Mouse (Mus musculus) heart, embryonic 15.5 days (tissue): Measurements from ENCODE around the gene Efnb3. TPM values are rescaled to one million over a fixed set of nuclear protein-coding genes. Genes with fewer than 3 reads are reported as not detected.
A peak's percentile ranks its signal among the peaks of the same experiment; 100 is the strongest.

ENCODE experiments used
- ATAC-seq: fragments of 200-750 bp; cut with Nextera tagmentation; replicated peaks from 2 replicates; pipeline ENCODE4 v1.8.0; 2017; ENCODE audit warnings: low read depth, moderate TSS enrichment; ENCODE audit not compliant: insufficient number of reproducible peaks, insufficient read depth, low FRiP score
- H3K27ac ChIP-seq: fragments of 300-500 bp; sonication (generic); 2 replicates; pipeline ENCODE4 v1.5.1; 2015; ENCODE audit warnings: mild to moderate bottlenecking, inconsistent platforms
- H3K27me3 ChIP-seq: fragments of 300-500 bp; sonication (generic); 2 replicates; pipeline ENCODE4 v1.6.1; 2015; ENCODE audit warnings: inconsistent platforms
- H3K36me3 ChIP-seq: fragments of 300-500 bp; sonication (generic); 2 replicates; pipeline ENCODE4 v1.6.1; 2015; ENCODE audit warnings: mild to moderate bottlenecking, inconsistent platforms
- H3K4me1 ChIP-seq: fragments of 300-500 bp; sonication (generic); replicated peaks from 2 replicates; pipeline ENCODE4 v1.6.1; 2015; ENCODE audit warnings: inconsistent platforms
- H3K4me2 ChIP-seq: fragments of 300-500 bp; sonication (generic); 2 replicates; pipeline ENCODE4 v1.6.1; 2015; ENCODE audit warnings: inconsistent platforms, mild to moderate bottlenecking, moderate library complexity
- H3K4me3 ChIP-seq: fragments of 300-500 bp; sonication (generic); 2 replicates; pipeline ENCODE4 v1.5.1; 2015; ENCODE audit warnings: mild to moderate bottlenecking, inconsistent platforms
- H3K9ac ChIP-seq: fragments of 300-500 bp; sonication (generic); 2 replicates; pipeline ENCODE4 v1.6.1; 2015; ENCODE audit warnings: mild to moderate bottlenecking, inconsistent platforms
- H3K9me3 ChIP-seq: fragments of 300-500 bp; sonication (generic); replicated peaks from 2 replicates; pipeline ENCODE4 v1.6.1; 2016; ENCODE audit warnings: inconsistent platforms
- WGBS: fragments of 180-500 bp; shearing (Covaris S2); methylation state at CpG from one replicate; pipeline ENCODE4 v1.1.7; 2015; ENCODE audit warnings: mixed read lengths; 5-methylcytosine and 5-hydroxymethylcytosine counted together
- polyA plus RNA-seq: library from polyadenylated mRNA; unstranded; fragments of >200 nt; fragmentation: Nextera tagmentation; extraction: Ambion mirVana; gene quantifications from 2 replicates; pipeline ENCODE4 v1.2.1, GENCODE M21; 2015

Gene Efnb3
- polyA plus RNA-seq, 1 experiment from 2014 or later = 53.8 TPM

DNA sequence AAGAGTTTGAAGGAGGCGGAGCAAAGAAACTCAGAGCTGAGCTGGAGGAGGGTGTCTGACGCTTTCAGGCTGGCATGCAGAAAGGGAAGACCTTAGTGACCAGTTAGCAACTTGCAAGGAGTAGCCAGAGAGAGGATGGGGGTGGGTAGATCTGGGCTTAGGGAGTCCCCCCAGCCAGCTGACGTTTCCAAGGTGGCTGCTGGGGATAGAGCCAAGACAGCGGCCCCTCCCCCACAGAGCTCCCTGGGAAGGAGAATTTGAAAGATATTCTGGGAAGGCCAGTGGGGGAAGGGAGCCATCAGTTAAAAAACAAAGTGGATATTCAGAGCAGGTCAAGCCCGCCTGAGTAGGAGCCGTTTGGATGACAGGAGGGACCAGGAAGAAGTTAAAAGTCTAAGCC, 40.1 kb upstream of the Efnb3 start:
- Histone ChIP-seq H3K4me2 (peak overlapping the region; percentile 37), H3K9me3 (no peaks in the 10 kb centered on the region), H3K27me3 (no peaks in the 10 kb centered on the region), H3K9ac (no peak overlapping the region), H3K4me1 (peaks cover 55% of the 10 kb centered on the region), H3K4me3 (no peak overlapping the region), H3K27ac (peak overlapping the region; percentile 71), H3K36me3 (no peaks in the 10 kb centered on the region)
- ATAC-seq = 0 out of 2 replicates have a peak, but pooled peaks have one; percentile 24
- 13% methylated on average over 6 of the region's 6 CpGs for WGBS

DNA sequence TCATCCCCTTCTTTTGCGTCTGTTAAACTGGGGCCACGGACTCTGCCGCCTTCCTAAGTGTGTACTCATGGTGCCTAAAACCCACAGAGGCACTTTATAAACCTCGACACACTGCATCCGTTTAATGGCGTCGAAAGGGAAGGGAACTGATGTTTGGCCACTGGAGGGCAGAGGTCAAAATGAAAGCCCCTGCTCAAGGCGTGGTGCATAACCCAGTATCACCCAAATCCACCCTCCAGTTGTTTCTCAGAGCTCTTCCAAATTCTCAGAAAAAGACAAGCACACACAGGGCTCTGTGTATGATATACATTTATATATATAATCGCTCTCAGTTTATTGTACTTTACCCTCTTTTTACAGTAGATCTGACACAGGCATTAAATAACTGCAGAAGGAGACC, 39.4 kb upstream of the Efnb3 start:
- 19% methylated on average over 9 of the region's 9 CpGs for WGBS
- Histone ChIP-seq H3K4me2 (no peak overlapping the region; the same call in 1 of the 2 replicates), H3K27ac (peak overlapping the region; percentile 71), H3K4me1 (peaks cover 48% of the 10 kb centered on the region), H3K27me3 (no peaks in the 10 kb centered on the region), H3K4me3 (no peak overlapping the region), H3K36me3 (no peaks in the 10 kb centered on the region), H3K9ac (no peak overlapping the region), H3K9me3 (no peaks in the 10 kb centered on the region)
- no peak for ATAC-seq

DNA sequence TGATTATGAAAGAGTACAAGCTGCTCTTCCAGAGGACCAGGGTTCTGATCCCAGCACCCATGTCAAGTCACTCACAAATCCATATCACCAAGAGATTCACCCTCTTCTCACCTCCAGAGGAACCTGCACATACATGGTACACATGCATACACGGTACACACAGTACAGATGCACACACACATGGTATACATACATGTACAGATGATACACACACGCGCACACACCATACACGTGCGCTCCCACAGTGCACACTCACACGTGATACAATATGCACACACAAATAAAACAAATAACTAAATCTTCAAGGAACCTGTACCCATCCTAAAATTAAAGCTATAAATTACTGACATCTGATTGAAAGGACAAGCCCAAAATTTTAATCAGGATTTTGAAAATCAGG, 34.8 kb upstream of the Efnb3 start:
- Histone ChIP-seq H3K4me1 (peaks cover 8% of the 10 kb centered on the region), H3K27me3 (no peaks in the 10 kb centered on the region), H3K4me2 (no peak overlapping the region), H3K9me3 (no peaks in the 10 kb centered on the region), H3K27ac (no peak overlapping the region), H3K9ac (no peak overlapping the region), H3K36me3 (peaks cover 25% of the 10 kb centered on the region), H3K4me3 (no peak overlapping the region)
- 95% methylated on average over 6 of the region's 6 CpGs for WGBS
- no peak for ATAC-seq

DNA sequence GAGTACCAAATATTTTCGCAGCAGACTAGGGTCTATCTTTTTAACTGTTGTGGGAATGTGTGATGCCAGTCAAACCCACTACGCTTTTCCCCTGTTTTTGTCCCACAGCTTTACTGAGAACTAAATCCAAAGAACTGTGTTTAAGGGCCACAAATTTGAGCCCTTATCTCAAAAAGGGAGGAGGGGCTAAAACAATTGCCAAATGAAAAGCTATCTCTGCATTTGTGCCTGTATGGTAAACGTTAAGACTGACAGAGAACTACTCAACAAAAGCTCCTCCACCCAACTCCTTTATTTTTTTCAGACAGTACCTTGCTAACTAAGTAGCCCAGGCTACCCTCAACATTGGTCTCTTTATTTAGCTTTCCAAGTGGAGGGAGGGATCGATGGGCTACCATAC, 32.8 kb upstream of the Efnb3 start:
- no peak overlapping the region for H3K4me3 ChIP-seq
- H3K36me3 ChIP-seq = peaks cover 45% of the 10 kb centered on the region
- H3K9ac ChIP-seq = no peak overlapping the region
- no peak overlapping the region for H3K4me2 ChIP-seq
- ATAC-seq = no peak
- no peaks in the 10 kb centered on the region for H3K27me3 ChIP-seq
- WGBS = 83% methylated on average over 4 of the region's 4 CpGs
- H3K27ac ChIP-seq = no peak overlapping the region
- no peaks in the 10 kb centered on the region; the same call in 1 of the 2 replicates for H3K4me1 ChIP-seq
- H3K9me3 ChIP-seq = no peaks in the 10 kb centered on the region

DNA sequence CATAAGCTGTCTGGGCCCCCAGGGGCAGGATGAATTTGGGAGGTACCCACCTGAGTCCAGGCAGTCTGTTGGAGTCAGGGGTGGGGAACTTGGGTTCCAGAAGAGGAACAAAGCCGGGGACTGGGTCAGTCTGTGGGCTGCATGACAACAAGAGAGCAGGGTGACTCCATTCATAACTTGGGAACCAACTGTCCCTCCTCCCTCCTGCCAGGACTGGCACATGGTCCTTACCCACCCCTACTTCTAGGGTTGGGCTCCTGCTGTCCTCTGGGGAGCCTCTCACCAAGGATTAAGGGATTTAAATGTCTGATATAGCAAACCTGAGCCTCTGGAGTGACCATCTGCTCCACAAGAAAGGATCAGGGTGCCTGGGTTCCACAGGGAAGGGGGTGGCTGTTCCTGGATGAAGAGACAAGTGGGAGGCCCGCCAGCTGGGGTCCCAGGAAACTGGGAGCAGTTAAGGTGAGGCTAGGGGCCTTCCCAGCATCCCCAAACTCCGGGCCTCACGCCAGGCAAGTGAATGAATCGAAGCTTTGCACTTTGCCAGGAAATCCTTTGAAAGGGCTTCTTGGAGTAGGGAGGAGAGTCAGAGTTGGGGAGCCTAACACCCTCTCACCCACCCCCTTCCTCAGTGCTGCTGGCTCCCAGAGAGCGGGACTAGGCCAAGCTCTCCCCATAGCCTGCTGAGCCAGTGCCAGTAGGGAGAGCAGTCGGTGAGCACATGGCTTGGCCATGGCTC, 32.1 kb upstream of the Efnb3 start:
- Histone ChIP-seq H3K4me1 (no peaks in the 10 kb centered on the region; the same call in 1 of the 2 replicates), H3K27ac (no peak overlapping the region), H3K36me3 (peaks cover 53% of the 10 kb centered on the region), H3K4me2 (no peak overlapping the region), H3K9ac (no peak overlapping the region), H3K9me3 (no peaks in the 10 kb centered on the region), H3K27me3 (no peaks in the 10 kb centered on the region), H3K4me3 (no peak overlapping the region)
- 0 out of 2 replicates have a peak, but pooled peaks have one; percentile 35 for ATAC-seq
- WGBS = 69% methylated on average over 7 of the region's 7 CpGs

DNA sequence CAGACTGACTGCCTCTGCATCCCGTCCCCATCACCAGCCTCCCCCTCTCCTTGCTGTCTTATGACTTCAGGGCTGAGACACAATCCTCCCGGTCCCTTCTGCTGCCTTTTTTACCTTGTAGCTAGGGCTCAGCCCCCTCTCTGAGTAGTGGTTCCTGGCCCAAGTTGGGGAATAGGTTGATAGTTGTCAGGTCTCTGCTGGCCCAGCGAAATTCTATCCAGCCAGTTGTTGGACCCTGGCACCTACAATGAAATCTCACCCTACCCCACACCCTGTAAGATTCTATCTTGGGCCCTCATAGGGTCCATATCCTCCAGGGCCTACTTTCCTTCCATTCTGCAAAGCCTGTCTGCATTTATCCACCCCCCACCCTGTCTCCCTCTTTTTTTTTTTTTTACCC, 31.4 kb upstream of the Efnb3 start:
- 84% methylated on average over 3 of the region's 3 CpGs for WGBS
- H3K36me3 ChIP-seq = peaks cover 53% of the 10 kb centered on the region
- no peaks in the 10 kb centered on the region for H3K9me3 ChIP-seq
- no peak overlapping the region for H3K9ac ChIP-seq
- no peak overlapping the region for H3K27ac ChIP-seq
- no peak overlapping the region for H3K4me3 ChIP-seq
- no peak overlapping the region for H3K4me2 ChIP-seq
- no peaks in the 10 kb centered on the region for H3K27me3 ChIP-seq
- ATAC-seq = no peak
- H3K4me1 ChIP-seq = no peaks in the 10 kb centered on the region; the same call in 1 of the 2 replicates

DNA sequence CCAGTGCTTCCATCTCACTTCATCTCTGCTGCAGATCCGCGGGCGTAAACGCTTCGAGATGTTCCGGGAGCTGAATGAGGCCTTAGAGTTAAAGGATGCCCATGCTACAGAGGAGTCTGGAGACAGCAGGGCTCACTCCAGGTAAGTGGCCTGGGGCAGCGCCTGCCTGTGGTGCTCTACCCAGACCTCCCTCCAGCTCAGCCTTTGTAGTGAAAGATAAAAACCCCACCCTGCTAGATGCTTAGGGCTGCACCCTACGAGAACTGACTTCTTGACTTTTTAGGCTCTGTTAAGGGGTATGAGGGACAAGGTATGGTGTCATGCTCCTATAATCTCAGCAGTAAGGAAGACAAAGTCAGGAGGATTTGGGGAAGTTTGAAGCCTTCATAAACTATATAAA, 30.6 kb upstream of the Efnb3 start:
- Histone ChIP-seq H3K4me2 (no peak overlapping the region), H3K9ac (no peak overlapping the region), H3K4me3 (no peak overlapping the region), H3K4me1 (no peaks in the 10 kb centered on the region; the same call in none of the 2 replicates), H3K9me3 (no peaks in the 10 kb centered on the region), H3K27ac (no peak overlapping the region), H3K36me3 (peaks cover 53% of the 10 kb centered on the region), H3K27me3 (no peaks in the 10 kb centered on the region)
- WGBS = 87% methylated on average over 8 of the region's 8 CpGs
- ATAC-seq = no peak

DNA sequence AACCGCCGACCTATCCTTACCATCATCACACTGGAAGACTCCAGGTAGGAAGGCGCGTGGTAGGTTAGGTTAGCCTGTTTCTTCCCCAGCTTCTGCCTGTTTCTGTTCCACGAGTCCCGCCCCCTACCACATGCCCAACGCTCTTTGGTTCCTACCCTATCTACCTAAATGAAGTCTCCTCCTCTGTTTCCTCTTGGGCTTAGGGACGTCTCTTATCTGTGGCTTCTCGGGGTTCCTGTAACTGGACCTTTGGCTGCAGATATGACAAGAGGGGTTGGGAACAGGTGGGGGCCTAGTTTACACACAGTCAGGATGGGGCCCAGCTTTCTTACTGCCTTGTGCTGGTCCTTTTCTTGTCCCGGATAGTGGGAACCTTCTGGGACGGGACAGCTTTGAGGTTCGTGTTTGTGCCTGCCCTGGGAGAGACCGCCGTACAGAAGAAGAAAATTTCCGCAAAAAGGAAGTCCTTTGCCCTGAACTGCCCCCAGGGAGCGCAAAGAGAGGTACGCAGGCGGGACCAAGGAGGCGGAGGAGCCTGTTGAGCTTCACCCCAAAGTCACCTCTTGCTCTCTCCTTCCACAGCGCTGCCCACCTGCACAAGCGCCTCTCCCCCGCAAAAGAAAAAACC, 29.3 kb upstream of the Efnb3 start:
- H3K27me3 ChIP-seq = no peaks in the 10 kb centered on the region
- H3K9ac ChIP-seq = no peak overlapping the region
- no peaks in the 10 kb centered on the region for H3K9me3 ChIP-seq
- H3K4me2 ChIP-seq = no peak overlapping the region
- H3K4me1 ChIP-seq = no peaks in the 10 kb centered on the region; the same call in none of the 2 replicates
- peak; percentile 29; the same call in 1 of the 2 replicates for ATAC-seq
- no peak overlapping the region for H3K27ac ChIP-seq
- H3K4me3 ChIP-seq = no peak overlapping the region
- peaks cover 53% of the 10 kb centered on the region for H3K36me3 ChIP-seq
- 85% methylated on average over 22 of the region's 22 CpGs for WGBS

DNA sequence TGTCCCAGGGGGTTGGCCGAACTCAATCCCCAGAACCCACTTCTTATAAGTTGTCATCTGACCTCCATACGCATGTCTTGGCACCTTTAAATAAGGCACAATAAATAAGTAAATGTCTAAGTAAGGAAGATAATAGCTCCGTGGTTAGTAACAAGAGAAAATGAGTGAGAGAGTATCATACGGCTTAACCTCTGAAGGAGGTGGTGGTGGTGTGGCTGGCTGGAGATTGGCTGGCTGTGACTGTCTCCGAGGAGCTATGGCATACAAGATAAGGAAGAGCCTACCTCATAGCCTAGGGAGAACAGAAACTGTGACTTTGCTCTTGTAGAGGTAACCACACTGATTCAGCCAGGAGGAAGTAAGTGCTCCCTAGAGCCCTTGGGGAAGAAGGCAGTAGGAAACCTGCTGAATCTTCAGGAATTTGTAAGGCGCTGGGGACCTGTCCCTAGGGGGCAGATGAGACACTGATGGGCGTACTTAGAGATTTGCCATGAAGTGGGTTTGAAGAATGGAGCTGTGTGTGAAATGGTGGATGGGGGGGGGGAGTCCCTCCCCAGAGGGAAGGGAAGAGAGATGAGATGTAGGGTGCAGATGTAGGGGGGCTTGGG, 25.8 kb upstream of the Efnb3 start:
- no peak overlapping the region for H3K9ac ChIP-seq
- no peak overlapping the region for H3K4me2 ChIP-seq

DNA sequence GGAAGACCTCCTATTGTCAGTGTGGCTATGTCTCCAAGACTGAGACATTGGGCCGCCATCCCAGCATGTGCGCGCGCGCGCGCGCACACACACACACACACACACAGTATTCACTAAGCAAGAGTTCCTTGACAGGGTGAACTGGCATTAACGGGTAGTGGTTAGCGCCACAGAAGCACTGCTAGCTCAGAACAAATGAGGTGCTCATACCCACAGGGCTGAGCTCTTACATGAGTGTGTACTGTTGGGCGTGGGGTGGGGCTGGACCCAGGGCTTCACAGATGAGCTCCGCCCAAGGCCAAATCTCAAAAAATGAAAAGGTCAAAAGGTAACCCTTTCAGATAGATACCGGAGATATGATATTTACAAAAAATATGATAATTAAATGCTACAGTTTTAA, 24.9 kb upstream of the Efnb3 start:
- H3K4me2 ChIP-seq = no peak overlapping the region
- WGBS = 96% methylated on average over 13 of the region's 13 CpGs

More for the DNA sequence above, 25.8 kb upstream of the Efnb3 start:
- ATAC-seq = no peak
- Histone ChIP-seq H3K4me3 (no peak overlapping the region), H3K9me3 (no peaks in the 10 kb centered on the region), H3K4me1 (peaks cover 13% of the 10 kb centered on the region), H3K27ac (no peak overlapping the region), H3K36me3 (peaks cover 38% of the 10 kb centered on the region), H3K27me3 (no peaks in the 10 kb centered on the region)
- WGBS = 59% methylated on average over 7 of the region's 7 CpGs

DNA sequence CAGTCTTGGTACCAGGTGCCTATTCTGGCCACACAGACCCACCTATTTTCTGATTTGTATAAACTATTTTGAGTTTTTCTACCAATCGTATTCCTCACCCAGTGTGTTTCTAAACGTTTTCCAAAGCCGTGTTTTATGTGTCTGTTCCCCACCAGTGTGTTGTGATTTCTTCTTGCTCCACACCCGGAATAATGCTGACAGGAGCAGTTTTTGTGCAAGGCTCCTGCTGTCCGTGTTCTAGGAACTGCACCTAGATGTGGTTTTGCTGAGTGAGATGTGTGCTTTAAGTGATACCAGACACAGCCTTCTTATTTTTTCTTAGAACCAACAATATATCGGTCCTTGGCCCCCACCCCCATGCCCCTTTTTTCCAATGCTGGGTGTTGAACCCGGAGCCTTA, 24.0 kb upstream of the Efnb3 start:
- Histone ChIP-seq H3K4me2 (no peak overlapping the region), H3K9ac (no peak overlapping the region), H3K4me3 (no peak overlapping the region), H3K36me3 (peaks cover 20% of the 10 kb centered on the region), H3K9me3 (no peaks in the 10 kb centered on the region), H3K27ac (no peak overlapping the region), H3K27me3 (no peaks in the 10 kb centered on the region), H3K4me1 (peaks cover 16% of the 10 kb centered on the region)
- WGBS = 89% methylated on average over 7 of the region's 7 CpGs
- ATAC-seq = no peak

More for the DNA sequence above, 24.9 kb upstream of the Efnb3 start:
- peaks cover 13% of the 10 kb centered on the region for H3K4me1 ChIP-seq
- H3K36me3 ChIP-seq = peaks cover 29% of the 10 kb centered on the region
- no peak overlapping the region for H3K27ac ChIP-seq
- no peak overlapping the region for H3K9ac ChIP-seq
- no peak overlapping the region for H3K4me3 ChIP-seq
- H3K27me3 ChIP-seq = no peaks in the 10 kb centered on the region
- ATAC-seq = no peak
- H3K9me3 ChIP-seq = no peaks in the 10 kb centered on the region
